Mouse (Mus musculus): ENCODE data around the gene Cdyl2.
A peak's percentile ranks its signal among the peaks of the same experiment; 100 is the strongest.

The Cdyl2 gene

DNA sequence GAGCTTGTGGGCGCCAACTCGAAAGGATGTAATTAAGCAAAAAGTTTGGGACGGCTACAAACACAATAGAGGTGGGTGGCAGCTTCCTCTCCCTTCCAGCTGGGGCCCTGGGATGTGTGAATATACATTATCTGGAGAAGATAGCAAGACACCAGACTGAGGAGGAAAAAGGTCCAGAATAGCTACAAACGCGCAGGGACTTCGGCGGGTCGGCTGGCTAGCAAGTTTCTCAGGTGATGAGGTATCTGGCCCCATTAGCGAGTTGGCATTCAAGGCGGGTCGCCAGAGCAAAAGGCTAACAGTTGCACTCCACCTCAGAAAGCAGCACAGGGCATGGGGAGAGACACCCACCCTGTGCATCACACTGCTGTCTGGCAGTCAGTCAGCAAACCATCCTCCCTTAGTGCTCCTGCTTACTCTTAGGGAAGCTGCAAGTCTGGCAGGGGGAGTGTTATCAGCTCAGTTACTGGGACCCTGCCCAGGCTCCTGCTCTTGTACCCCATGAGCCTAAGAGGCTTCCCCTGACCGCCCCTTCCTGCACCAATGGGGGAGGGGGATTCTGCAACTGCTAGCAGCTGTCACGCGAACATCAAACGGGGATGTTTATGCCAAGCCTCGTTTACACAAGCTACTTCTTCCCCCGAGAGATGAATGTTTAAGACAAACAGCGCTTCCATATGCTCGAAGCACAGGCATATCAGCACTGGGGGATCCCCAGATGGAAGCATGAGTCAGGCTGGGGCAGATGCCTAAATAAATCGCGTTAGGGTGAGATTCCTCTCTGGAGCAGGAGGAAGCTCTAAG is 111.4 kb downstream of the Cdyl2 start:
- no peak for DNase-seq

DNA sequence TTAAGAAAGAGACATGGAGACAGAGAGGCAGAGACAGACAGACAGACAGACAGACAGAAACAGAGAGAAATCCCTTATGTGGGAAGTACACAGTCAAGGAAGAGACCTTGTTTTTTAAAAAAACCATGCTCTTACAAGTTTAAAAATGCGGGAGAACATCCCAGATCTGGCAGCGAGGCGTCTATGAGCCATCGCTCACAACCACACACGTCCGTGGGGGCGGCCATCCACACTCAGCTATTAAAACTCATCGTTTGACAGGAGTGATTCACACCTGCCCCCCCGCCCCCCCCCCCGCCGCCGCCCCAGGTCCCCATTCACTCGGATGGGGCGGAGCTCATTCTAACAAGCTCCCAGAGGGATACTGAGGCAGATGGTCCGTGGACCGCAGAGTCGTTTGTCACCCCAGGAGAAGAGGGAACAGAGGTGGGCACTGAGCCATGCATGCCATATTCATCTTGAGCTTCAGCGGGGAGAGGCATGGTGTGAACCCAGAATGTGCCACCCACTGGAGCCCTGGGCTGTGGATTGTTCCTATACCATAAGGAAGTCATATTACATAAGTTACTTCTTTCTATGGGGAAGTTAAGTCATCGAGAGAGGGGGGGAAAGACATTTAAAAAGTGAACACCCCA is 113.0 kb downstream of the Cdyl2 start:
- DNase-seq, result no peak

DNA sequence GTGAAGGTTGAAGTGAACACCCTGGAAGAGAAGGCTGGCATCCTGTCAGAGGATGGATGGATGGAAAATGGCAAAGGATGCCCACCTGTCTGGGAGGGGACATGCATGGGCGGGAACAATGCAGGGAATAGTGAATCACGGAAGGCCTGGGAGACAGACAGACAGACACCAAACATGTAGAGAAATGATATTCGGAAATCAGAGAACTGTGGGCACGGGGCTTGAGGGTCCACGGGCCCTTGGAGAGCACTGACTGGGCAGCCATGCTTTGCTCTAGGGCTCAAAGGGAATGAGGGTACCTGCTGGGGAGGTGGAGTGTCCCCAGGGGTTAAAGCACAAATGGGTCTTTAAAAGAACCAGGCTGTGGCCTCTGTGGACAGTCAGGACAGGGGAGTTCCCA is 113.6 kb downstream of the Cdyl2 start:
- DNase-seq, result no peak

DNA sequence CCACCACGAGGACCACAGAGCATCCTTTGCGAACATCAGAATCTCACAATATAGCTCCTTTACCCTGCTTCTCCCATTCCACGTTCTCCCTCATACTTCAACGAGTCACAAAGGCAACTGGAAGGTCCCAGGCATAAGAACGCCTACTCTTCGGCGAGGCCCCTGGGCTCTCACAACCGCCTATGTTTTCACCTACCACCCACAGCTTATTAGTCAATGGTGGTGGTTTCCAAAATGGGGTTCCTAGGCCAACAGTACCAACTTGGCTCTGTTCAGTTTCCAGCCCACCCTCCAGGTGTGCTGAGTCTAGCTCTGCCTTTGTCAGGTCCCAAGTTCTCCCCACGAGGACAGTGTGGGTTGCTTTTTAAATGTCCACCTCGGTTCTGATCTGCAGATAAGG is 114.0 kb downstream of the Cdyl2 start:
- DNase-seq, result no peak

DNA sequence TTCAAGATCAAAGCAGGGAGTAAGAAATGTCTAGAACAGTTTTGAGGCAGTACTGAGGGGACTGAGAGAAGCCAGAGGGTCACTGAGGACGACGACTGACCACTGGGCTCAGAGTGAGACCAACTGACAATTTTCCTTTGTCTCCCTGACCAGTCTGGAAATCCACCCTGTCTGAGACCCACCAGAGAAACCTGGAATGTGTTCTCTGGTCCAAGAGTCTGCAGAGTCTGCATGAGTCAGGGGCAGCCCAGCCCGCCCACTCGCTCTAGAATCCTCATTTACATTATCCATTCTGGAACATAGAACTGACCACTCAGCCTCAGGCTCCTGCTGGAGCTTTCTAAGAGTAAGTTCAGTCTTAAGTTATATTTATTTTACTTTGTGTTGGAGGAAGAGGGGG is 114.9 kb downstream of the Cdyl2 start:
- DNase-seq, result no peak

DNA sequence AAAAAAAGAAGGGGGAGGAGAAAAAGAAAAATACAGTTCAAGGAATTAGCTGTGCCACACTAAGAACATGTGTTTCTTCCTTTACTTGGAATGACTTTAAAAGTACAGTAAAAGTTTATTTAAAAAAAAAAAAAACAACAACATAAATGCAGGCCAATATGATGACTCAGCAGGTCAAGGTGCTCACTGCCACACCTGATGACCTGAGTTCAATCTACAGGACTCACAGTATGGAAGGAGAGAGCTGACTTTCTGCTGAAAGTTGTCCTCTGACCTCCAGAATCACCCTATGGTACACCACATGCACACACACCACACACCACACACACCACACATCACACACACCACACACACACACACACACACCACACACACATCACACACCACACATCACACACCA is 116.4 kb downstream of the Cdyl2 start:
- no peak for DNase-seq

DNA sequence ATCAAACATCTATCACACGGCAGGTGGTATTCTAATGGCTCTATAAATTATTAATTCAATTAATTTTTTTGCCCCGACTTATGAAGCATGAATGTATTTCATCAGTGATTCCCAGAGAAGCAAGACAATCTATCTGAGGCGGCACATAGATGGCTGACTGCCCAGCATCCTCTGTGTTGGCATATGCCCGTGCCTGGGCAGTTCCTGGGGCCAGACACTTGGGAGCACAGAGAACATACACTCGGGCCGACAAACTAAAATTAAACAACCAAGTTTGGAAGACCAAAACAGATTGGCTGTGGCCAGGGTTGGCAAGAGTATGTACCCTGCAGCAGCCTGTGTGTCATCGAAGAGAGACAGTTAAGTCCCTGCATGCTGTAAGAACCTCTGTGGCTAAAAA is 117.9 kb downstream of the Cdyl2 start:
- DNase-seq, result no peak

DNA sequence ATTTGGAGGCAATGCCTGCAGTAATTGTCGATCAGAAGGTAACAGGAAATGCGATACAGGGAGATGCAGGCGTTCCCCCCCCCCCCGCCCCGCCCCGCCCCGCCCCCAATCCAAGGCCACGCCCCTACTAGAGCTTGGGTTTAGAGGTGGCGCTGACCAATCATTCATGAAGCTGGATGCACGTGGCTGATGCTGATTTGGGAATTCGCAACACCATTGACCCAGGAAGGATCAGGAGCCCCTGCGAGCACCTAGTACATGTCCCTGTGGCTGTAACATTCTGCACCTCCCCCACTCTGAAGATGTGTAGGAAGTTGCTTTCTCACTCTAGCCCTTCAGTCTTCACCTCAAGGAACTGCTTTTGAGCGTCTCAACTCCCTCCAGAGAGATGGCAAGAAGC is 126.6 kb downstream of the Cdyl2 start:
- no peak for DNase-seq

DNA sequence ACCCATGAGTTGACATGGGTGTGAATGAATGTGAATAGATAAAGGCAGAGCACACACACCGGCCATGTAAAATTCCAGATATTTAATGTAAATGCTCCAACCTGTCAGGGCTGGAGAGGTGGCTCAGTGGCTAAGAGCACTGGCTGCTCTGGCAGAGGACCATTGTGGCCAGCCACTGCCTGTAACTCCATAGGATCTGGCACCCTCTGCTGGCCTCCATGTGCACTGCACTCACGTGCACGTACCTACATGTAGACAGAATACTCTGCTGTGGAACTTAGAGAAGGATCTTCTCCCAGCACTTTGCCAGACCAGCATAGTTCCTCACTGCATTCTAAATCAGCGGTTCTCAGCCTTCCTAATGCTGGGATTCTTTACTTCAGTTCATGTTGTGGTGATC is 130.0 kb downstream of the Cdyl2 start:
- DNase-seq, result peak; percentile 27 to 35

DNA sequence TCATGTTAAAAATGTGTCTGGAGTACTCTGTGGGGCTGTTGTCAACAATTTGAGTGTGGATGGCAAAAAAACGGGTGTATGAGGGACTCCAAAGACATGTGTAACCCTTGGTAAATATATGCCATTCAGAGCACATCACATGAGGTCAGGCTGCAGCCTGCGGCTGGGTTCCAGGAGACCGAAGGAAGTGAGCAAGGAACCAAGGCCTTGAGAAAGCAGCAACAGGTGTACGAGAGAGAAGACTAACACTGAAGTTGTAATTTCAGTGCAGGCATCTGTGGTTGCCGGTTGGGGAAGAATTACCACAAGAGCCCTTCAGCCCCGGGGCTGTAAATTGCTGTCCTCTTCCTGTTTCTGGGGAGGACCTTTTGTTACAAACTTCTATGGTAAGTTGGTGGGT is 133.1 kb downstream of the Cdyl2 start:
- no peak for DNase-seq

DNA sequence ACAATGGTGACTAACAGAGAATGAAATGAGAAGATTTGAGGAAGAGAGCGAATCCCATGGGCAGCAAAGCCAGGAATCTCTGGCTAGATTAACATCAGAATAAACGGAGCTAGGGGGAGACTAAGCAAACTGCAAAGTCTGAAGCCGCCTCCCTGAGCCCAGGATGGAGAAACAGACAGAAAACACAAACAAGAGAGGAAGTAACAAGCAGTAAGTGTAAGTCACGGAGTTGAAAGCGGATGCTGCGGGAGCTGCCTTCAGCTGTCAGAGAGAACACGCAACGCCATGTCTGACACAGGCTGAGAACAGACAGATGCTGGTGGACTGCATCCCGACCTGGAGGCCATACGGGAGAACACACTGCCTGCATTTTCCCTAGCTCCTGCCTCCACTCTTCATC is 141.6 kb downstream of the Cdyl2 start:
- DNase-seq, result no peak

DNA sequence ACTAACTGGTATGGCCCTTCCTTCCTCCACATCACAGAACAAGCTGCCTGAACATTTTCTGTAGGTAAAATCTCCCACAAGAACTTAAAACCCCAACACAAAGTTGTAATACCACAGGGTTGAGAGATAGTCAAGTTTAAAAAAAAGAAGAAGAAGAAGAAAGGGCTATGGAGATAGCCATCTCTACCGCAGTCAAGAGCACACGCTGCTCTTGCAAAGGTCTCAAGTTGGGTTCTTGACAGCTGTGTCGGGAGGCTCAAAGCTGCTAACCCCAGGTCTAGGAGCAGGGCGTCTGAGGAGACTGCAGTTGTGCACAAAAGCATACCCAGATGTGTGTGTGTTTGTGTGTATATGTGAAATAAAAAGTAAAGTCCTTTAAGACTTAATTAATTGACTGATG is 142.2 kb downstream of the Cdyl2 start:
- no peak for DNase-seq

DNA sequence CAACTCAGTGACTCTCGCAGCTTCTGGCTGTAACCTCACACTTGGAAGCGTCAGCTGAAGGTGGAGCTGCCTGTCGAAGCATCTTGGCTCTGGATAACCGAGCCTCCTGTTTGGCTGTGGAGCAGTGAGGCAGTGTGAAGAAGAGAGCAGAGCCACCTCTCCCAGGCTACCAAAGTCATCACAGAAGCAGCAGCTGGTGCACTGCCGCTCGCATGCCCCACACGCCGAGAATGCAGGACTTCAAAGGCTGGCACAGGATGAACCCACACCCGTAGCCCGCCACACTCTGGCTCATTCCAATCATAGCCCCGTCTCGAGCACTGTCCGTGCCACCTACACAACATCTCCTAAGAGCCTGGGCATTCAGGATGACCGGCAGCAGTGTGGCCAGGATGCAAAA is 142.7 kb downstream of the Cdyl2 start:
- no peak for DNase-seq

DNA sequence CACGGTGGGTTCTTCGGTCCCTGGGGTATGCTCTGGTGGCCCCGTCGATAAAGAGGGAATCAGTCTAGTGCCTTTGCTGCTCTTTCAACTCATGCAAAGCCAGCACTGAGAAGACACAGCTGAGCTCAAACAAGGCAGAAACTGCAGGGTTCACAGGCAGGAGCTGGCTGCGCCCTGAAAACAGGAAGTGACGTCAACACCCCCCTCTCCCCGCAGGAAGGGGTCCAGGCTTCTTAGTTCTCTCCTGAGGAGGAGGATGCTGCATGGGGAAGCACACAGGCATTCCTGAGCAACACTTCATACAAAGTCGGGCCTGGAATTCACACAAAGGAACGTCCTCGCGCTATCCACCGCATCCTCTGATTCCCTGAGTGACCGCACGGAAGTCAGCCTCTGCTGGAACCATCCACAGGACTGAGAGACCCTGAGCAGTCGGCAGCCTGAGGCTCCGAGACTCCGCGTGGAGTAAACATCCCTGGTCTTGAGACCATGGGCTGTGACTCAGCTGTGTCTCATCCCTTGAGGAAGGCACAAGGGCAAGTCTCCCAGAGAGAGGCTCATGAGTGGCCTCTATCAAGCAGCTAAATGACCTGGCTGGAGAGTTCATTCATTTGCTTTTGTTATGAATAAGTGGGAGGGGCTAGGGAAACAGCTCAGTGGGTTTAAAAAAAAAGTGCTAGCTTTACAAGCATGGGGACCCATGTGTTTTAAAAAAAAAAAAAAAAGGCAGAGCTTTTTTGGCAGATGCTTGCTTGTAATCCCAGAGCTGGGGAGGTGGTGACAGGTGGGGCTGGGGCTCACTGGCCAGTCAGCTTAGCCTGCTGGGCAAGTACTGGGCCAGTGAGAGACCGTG is 144.9 kb downstream of the Cdyl2 start:
- peak in 1 of 2 experiments; percentile 18 for DNase-seq

DNA sequence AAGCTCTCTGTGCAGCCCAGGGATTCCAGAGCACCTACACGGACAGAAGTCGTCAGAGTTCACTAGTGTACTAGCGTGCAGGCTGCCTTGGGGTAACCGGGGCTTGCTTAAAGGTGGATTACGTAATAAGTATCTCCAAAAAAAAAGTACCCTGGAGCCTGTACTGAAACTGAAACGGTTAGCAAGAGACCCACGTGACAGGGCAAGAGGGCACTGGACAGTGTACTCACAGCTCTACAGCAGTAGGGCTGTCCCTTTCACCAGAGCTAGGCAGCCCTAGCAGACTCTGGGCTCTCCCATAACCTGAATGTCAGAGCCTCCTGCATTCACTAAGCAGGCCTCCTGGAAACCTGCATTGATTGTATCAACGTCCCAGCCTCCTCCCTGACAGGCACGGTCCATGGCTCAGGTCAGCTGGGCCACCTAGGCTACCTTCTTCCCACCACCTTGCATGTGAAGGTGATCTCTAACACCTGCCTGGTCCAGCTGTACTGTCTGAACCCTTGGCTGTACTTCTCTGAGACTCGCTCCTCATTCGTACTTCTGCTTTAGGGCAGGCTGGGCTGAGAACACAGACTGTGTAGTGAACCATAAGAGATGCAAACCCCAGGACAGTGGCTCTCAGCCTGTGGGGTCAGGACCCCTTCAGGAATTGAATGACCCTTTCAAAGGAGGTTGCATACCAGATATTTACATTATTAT is 151.3 kb downstream of the Cdyl2 start:
- peak in 1 of 2 experiments; percentile 8 for DNase-seq

DNA sequence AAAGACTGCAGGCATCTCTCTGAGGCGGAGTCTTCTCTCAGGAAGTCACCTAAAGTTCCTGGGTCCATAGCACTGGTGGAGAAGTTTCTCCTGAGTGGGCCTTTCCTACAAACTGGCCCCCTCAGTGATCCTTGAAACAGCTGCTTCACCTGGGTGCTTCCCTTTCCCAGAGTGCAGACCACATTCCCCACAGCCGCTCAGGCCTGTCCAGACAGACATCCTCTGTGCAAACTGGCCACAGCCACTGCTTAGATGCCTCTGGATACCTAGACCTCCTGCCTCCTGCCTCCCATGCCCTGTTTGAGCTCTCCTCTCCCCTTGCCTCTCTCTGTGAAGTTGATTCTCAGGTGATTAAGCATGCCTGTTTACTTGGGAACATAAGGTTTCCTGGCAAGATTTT is 156.1 kb downstream of the Cdyl2 start:
- peak; percentile 12 to 43 for DNase-seq

DNA sequence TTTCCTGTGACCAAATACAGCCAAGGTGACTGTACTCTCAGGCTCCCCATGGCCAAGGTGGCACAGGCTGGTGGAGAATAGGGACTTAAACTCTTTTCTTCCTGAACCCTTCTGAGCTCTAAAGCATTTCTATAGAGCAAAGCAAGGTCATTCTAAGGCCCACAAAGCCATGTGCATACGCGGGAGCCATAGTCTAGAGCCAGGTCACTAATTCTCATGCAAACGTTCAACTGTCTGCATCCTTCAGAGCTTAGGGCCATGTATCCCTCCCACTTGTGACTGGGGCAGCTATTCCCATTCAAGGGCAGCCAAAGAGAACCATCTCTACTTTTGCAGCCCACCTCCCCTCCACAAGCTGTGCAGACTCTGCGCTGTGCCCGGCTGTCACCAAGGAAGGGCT is 159.7 kb downstream of the Cdyl2 start:
- no peak for DNase-seq

DNA sequence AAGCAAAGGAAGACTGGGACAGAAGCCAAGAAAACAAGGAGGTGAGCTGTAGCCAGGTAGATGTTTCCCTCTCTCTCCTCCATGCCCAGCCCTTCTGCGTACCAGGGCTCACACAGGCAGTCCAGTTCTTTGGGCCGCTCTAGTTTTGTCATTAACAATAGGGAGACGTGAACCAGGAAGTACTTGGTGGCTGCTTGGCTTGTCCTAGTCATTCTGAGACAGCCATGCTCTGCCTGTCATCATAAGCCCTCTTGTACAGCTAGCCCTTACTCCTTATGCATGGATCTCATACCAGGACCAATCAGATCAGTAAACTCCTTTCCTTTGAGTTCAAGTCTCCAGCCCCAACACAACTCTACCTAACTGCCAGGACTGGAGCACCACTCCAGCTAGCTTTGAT is 180.0 kb downstream of the Cdyl2 start:
- DNase-seq, result no peak

DNA sequence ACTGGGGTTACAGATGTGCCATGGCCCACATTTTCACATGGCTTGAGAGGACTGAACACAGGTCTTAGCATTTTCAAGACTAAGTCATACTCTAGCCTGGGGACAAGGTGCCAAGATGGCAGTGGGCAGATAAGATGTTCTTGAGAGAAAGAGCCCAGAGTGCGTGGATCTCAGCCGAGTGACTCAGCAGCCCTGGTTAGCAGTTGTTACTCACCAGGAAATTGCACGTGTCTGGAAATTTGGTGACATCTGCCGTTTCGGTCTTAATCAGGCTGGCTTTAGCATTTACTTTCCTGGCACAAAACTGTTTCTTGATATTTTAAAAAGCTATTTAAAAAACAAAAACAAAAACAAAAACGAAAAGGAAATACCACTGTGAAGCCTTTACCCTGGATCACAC is 180.5 kb downstream of the Cdyl2 start:
- DNase-seq, result no peak

DNA sequence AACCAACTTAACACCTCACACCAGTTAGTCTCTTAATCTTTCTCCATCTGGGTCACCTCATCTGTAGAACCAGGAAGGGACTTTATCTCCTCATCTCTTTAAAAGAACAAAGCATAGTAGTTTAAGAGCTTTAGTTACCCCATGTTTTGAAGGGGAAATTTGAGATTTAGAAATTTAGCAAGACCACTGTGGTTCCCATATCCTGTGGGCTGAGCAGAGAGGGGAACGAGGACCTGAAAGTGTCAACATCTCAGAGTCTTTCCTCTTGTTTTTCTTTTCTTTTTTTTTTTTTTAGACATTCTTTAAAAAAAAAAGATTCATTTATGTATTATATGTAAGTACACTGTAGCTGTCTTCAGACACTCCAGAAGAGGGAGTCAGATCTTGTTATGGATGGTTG is 189.4 kb downstream of the Cdyl2 start:
- no peak for DNase-seq

DNA sequence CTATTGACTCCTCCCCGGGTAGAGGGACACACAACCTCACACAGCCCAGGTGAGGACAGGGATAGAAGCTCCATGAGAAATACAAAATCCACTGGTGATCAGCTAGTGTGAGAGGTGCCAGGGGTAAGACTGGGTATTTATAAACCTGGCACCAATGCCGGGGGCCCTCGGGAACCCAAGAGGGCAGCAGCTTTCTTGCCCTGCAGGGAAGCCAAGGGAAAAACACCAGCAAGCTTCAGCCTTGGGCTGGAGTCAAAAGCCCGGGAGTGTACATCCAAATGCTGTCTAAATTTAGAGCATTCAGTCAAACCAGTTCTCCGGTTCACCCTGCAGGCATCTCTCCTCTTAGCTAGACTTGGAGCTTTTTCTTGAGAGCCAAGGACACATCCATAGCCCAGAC is 189.9 kb downstream of the Cdyl2 start:
- DNase-seq, result no peak

DNA sequence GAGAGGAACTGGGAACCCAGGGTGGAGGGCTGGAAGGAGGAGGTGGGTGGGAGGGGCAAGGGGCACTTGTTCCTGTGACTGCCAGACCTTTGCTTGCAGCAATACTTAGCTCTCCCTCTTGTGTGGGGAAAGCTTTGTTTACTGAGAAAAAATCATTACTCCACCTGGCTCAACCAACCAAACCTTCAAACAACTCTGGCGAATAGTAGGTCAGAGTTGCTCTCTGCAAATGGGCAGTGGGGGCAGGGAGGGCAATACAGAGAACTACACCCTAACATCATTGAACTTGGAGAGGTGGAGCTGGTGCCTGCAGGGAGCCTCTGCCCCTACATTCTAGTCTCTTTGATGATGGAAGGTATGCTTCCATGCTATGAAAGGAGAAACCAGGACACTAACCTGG is 192.7 kb downstream of the Cdyl2 start:
- no peak for DNase-seq

DNA sequence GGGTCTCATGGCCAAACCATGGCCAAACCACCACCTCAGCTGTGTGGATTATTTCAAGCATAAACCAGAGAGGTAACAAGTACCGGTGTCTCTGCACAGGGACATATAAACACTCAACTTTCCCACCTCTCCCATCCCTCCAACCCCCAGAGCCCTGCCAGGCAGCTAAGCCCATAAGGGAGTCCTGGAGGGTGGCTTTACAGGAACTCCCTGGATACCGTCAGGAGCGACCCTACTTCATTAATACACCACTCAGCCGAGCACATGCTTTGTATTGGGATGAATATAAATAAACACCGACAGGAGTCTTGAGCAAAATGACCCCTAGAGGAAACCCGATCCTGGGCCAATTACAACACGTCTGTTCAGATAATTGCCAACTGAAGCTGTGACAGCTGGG is 194.0 kb downstream of the Cdyl2 start:
- DNase-seq, result no peak

Data from kidney, postnatal 4 days (tissue).